Mouse (Mus musculus) kidney, postnatal 0 days (tissue): ENCODE results near the gene Alpi. TPM values are rescaled to one million over a fixed set of nuclear protein-coding genes. Genes with fewer than 3 reads are reported as not detected.
A peak's percentile ranks its signal among the peaks of the same experiment; 100 is the strongest.

ENCODE experiments used
- ATAC-seq: fragments of 200-750 bp; cut with Nextera tagmentation; replicated peaks from 2 replicates; pipeline ENCODE4 v1.8.0; 2017; ENCODE audit warnings: low read depth, moderate number of reproducible peaks, moderate TSS enrichment, moderate library complexity; ENCODE audit not compliant: low FRiP score
- DNase-seq: peaks from one replicate; pipeline ENCODE4 v3.0.0-alpha.2; 2016; ENCODE audit warnings: low spot score
- H3K27ac ChIP-seq: fragments of 300-500 bp; sonication (generic); 2 replicates; pipeline ENCODE4 v1.5.1; 2014; ENCODE audit warnings: mild to moderate bottlenecking
- H3K27me3 ChIP-seq: fragments of 300-500 bp; sonication (generic); 2 replicates; pipeline ENCODE4 v1.6.1; 2014; ENCODE audit warnings: low read length, mixed read lengths; ENCODE audit not compliant: insufficient read depth
- H3K36me3 ChIP-seq: fragments of 300-500 bp; sonication (generic); 2 replicates; pipeline ENCODE4 v1.6.1; 2014; ENCODE audit warnings: low read length, mixed read lengths; ENCODE audit not compliant: insufficient read depth
- H3K4me1 ChIP-seq: fragments of 300-500 bp; sonication (generic); replicated peaks from 2 replicates; pipeline ENCODE4 v1.6.1; 2014; ENCODE audit warnings: antibody characterized with exemption, low read length, mixed read lengths; ENCODE audit not compliant: insufficient read depth
- H3K4me2 ChIP-seq: fragments of 300-500 bp; sonication (generic); 2 replicates; pipeline ENCODE4 v1.6.1; 2014; ENCODE audit warnings: mild to moderate bottlenecking, low read length, moderate library complexity, mixed read lengths
- H3K4me3 ChIP-seq: fragments of 300-500 bp; sonication (generic); replicated peaks from 2 replicates; pipeline ENCODE4 v1.5.1; 2014; ENCODE audit warnings: low read depth, low read length
- H3K9ac ChIP-seq: fragments of 300-500 bp; sonication (generic); 2 replicates; pipeline ENCODE4 v1.6.1; 2014; ENCODE audit warnings: low read depth, low read length
- H3K9me3 ChIP-seq: fragments of 300-500 bp; sonication (generic); replicated peaks from 2 replicates; pipeline ENCODE4 v1.6.1; 2016; ENCODE audit warnings: low read length, inconsistent platforms, mixed read lengths
- CTCF ChIP-seq: IDR thresholded peaks from 2 replicates; pipeline ENCODE4 v1.5.1; 2016; ENCODE audit warnings: antibody characterized with exemption, low read depth, mild to moderate bottlenecking, moderate library complexity
- WGBS: fragments of 180-500 bp; shearing (Covaris S2); extraction: QIAGEN DNeasy Blood & Tissue Kit; methylation state at CpG from one replicate; pipeline ENCODE4 v1.1.7; 2014; 5-methylcytosine and 5-hydroxymethylcytosine counted together
- polyA plus RNA-seq: library from polyadenylated mRNA; unstranded; fragments of >200 nt; fragmentation: Nextera tagmentation; extraction: Ambion mirVana; gene quantifications from 2 replicates; pipeline ENCODE4 v1.2.1, GENCODE M21; 2015

Alpi gene
- polyA plus RNA-seq, 1 experiment from 2014 or later: not detected

DNA sequence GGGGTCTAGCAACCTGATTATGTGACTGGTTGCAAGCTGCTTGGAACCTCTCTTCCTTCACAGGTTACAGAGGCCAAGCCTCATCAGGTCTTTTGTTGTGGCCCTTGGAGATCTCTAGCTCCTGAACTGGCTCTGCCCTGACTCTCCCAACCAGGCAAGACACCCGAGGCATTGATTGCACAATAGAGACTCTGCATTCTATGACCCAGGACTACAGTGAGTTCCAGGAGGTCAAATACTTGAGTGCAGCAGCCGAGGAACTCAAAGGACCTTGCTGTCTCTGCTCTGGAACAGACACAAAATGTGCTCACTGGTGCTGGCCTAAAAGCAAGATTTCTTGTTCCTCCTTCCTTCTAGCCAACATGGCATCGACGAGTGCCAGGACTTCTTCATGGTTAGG, 15.2 kb downstream of the Alpi start:
- DNase-seq (no peak), ATAC-seq (no peak)
- Histone ChIP-seq H3K4me1 (no peaks in the 10 kb centered on the region), H3K9ac (no peak overlapping the region), H3K36me3 (no peaks in the 10 kb centered on the region), H3K4me3 (no peak overlapping the region), H3K9me3 (no peaks in the 10 kb centered on the region), H3K4me2 (no peak overlapping the region), H3K27ac (no peak overlapping the region), H3K27me3 (no peaks in the 10 kb centered on the region)
- 59% methylated on average over 4 of the region's 4 CpGs for WGBS
- TF ChIP-seq CTCF: no peak

GRCm38 (mm10) chr1:87073776-87074175, 27.6 kb downstream of the Alpi start:
- Histone ChIP-seq H3K9me3 (no peaks in the 10 kb centered on the region), H3K27ac (no peak overlapping the region), H3K4me1 (no peaks in the 10 kb centered on the region), H3K4me2 (no peak overlapping the region), H3K36me3 (no peaks in the 10 kb centered on the region), H3K9ac (no peak overlapping the region), H3K4me3 (no peak overlapping the region), H3K27me3 (no peaks in the 10 kb centered on the region)
- DNase-seq (no peak), ATAC-seq (no peak)
- no peak for TF ChIP-seq CTCF
- WGBS: 72% methylated on average over 8 of the region's 8 CpGs

DNA sequence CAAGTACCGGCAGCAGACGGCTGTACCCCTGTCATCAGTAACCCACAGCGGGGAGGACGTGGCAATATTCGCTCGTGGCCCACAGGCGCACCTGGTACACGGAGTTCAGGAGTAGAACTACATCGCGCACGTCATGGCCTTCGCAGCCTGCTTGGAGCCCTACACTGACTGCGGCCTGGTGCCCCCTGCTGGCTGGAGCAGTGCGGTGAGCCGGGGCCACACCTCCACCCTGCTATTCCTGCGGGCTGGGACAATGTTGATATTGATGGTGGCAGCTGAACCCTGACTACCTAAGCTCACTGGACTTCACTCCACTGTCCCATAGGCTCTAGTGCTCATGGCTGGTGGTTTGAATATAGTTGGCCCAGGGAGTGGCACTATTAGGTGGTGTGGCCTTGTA, 30.7 kb downstream of the Alpi start:
- no peak overlapping the region for H3K4me2 ChIP-seq
- no peak for DNase-seq
- H3K36me3 ChIP-seq: no peaks in the 10 kb centered on the region
- ATAC-seq: peak; percentile 26; the same call in 1 of the 2 replicates
- no peaks in the 10 kb centered on the region for H3K9me3 ChIP-seq
- H3K27ac ChIP-seq: no peak overlapping the region
- H3K9ac ChIP-seq: no peak overlapping the region
- WGBS: 60% methylated on average over 16 of the region's 16 CpGs
- no peak overlapping the region for H3K4me3 ChIP-seq
- no peaks in the 10 kb centered on the region for H3K27me3 ChIP-seq
- H3K4me1 ChIP-seq: no peaks in the 10 kb centered on the region
- peak; percentile 61 for TF ChIP-seq CTCF

GRCm38 (mm10) chr1:87060913-87061312, 40.5 kb downstream of the Alpi start:
- Histone ChIP-seq H3K4me2 (no peak overlapping the region), H3K36me3 (no peaks in the 10 kb centered on the region), H3K4me1 (no peaks in the 10 kb centered on the region), H3K27me3 (no peaks in the 10 kb centered on the region), H3K9me3 (0 out of 2 replicates have a peak, but pooled peaks cover 3% of the 10 kb centered on the region), H3K9ac (no peak overlapping the region), H3K4me3 (no peak overlapping the region), H3K27ac (no peak overlapping the region)
- TF ChIP-seq CTCF: peak; percentile 51; the same call in 1 of the 2 replicates
- no peak for ATAC-seq
- no peak for DNase-seq

DNA sequence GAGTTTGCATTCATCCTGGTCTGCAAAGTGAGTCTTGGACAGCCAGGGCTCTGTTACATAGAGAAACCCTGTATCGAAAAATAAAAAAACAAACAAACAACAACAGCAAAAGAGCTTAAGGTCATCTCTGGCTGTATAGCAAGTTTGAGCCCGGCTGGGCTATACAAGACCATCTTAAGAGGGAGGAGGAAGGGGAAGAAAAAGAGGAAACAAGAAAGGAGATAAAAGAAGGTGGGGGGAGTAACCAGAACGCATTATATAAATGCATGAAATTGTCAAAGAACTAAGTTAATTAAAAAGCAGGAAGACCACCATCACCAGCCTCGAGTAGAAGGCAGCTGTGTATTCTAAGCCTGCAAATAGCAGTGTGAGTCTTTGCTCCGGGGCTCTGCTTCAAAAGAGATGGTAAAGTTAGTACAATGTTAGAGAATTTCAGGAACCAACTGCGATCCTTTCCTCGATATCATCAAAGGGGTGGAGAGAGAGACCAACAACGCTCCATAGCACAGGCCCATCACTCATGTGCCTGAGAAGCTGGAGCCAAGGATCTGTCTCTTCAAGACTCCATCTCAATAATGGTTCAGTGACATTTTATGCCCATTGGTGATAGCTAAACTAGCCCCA, 42.3 kb downstream of the Alpi start:
- Histone ChIP-seq H3K27ac (no peak overlapping the region), H3K9me3 (0 out of 2 replicates have a peak, but pooled peaks cover 3% of the 10 kb centered on the region), H3K4me2 (no peak overlapping the region), H3K4me1 (no peaks in the 10 kb centered on the region), H3K27me3 (no peaks in the 10 kb centered on the region), H3K36me3 (no peaks in the 10 kb centered on the region), H3K4me3 (no peak overlapping the region), H3K9ac (no peak overlapping the region)
- ATAC-seq (no peak), DNase-seq (no peak)
- WGBS: 71% methylated on average over 8 of the region's 8 CpGs
- no peak for TF ChIP-seq CTCF

DNA sequence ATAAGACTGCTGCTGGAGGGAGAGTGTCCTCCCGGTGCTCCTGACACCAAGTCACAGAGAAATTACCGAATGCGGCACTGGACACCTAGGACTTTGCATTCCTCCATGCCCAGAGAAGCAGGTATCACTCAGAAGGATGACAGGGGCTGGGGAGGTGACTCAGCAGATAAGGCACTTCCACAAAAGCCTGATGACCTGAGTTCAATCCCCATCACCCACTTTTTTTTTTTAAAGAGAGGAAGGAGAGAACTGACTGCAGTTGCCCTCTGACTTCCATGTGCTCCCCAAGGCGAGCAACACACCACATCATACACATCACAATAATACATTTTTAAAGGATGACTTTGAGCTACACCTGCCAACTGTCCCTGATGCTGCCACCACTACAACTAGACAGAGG, 44.3 kb downstream of the Alpi start:
- H3K4me1 ChIP-seq: no peaks in the 10 kb centered on the region
- no peaks in the 10 kb centered on the region for H3K9me3 ChIP-seq
- H3K27me3 ChIP-seq: no peaks in the 10 kb centered on the region
- WGBS: 71% methylated on average over 4 of the region's 4 CpGs
- no peak overlapping the region for H3K4me2 ChIP-seq
- H3K9ac ChIP-seq: no peak overlapping the region
- ATAC-seq (no peak), DNase-seq (no peak)
- H3K36me3 ChIP-seq: no peaks in the 10 kb centered on the region
- no peak overlapping the region for H3K27ac ChIP-seq
- H3K4me3 ChIP-seq: no peak overlapping the region
- TF ChIP-seq CTCF: no peak

- Histone ChIP-seq H3K4me3 (no peak overlapping the region), H3K9ac (no peak overlapping the region), H3K4me1 (no peaks in the 10 kb centered on the region), H3K27ac (no peak overlapping the region), H3K4me2 (no peak overlapping the region), H3K27me3 (no peaks in the 10 kb centered on the region), H3K36me3 (peaks cover 21% of the 10 kb centered on the region; the same call in 1 of the 2 replicates), H3K9me3 (no peaks in the 10 kb centered on the region)
- WGBS: 81% methylated on average over 4 of the region's 4 CpGs
- ATAC-seq (no peak), DNase-seq (no peak)
- no peak for TF ChIP-seq CTCF
Observed at GRCm38 (mm10) chr1:87051369-87051768, 50.0 kb downstream of the Alpi start.
